Mouse (Mus musculus): ENCODE data around the gene E2f1.

DNA sequence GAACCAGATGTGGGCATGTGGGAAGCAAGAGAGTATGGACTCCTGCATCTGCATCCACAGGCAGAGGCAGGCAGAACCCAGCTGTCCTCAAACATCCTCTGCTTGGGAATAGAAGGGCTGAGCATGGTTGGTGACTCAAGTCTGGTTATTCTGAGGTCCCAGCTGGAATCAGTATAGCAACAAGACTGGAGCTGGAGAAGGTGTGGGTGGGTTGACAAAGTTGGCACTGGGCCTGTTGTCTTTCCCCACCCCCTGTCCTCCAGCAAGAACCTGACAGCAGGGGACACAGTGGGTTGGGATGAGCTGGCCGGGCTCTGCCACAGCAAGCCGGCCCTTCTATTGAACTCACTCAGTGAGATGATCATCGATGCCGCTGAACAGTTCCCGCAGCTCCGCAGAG lies 14.5 kb downstream of the E2f1 start:
- TF ChIP-seq POLR2A (IDR thresholded peaks at IDR 0.05; ENCODE audit: insufficient read length, low read depth) (no peak), MYOD1 (IDR thresholded peaks at IDR 0.05; ENCODE audit: control insufficient read depth in 1 of 3, insufficient read length in 2 of 3, low read depth in 2 of 3) (peak in 2 of 3 experiments; percentile 8 to 44), POLR2AphosphoS2 (IDR thresholded peaks at IDR 0.05; ENCODE audit: insufficient read length, low read depth) (no peak)

Data from myocyte (in vitro differentiated cells).